Mouse (Mus musculus) adrenal gland (tissue): Measurements from ENCODE around the gene Cdkal1.

Experiments
- intact Hi-C: fragments of 180-260 bp; cut with DNase I; formaldehyde crosslinking; loops from one replicate; pipeline ENCODE4 v1.15.1; 2025

The Cdkal1 gene

GRCm38 (mm10) chr13:29819147-29819546 is 36.3 kb downstream of the Cdkal1 start:
- intact Hi-C loops: no loop called here

- intact Hi-C loops: no loop called here
Measured at GRCm38 (mm10) chr13:29818314-29818713, 37.2 kb downstream of the Cdkal1 start.

GRCm38 (mm10) chr13:29810780-29811179 is 44.7 kb downstream of the Cdkal1 start:
- intact Hi-C loops: no loop called here

- intact Hi-C loops: no loop called here
Measured at GRCm38 (mm10) chr13:29808383-29808782, 47.1 kb downstream of the Cdkal1 start.

GRCm38 (mm10) chr13:29807930-29808329 is 47.5 kb downstream of the Cdkal1 start:
- intact Hi-C loops: no loop called here

GRCm38 (mm10) chr13:29806871-29807270 is 48.6 kb downstream of the Cdkal1 start:
- intact Hi-C loops: no loop called here

- intact Hi-C loops: no loop called here
Measured at GRCm38 (mm10) chr13:29805296-29805695, 50.2 kb downstream of the Cdkal1 start.

GRCm38 (mm10) chr13:29804034-29804433 is 51.4 kb downstream of the Cdkal1 start:
- intact Hi-C loops: no loop called here

GRCm38 (mm10) chr13:29802699-29803098 is 52.8 kb downstream of the Cdkal1 start:
- intact Hi-C loops: no loop called here

- intact Hi-C loops: no loop called here
Measured at GRCm38 (mm10) chr13:29800078-29800477, 55.4 kb downstream of the Cdkal1 start.

- intact Hi-C loops: no loop called here
Measured at GRCm38 (mm10) chr13:29792112-29792511, 63.4 kb downstream of the Cdkal1 start.

- intact Hi-C loops: no loop called here
Measured at GRCm38 (mm10) chr13:29791439-29791838, 64.0 kb downstream of the Cdkal1 start.

GRCm38 (mm10) chr13:29786984-29787383 is 68.5 kb downstream of the Cdkal1 start:
- intact Hi-C loops: no loop called here

- intact Hi-C loops: no loop called here
Measured at GRCm38 (mm10) chr13:29784894-29785293, 70.6 kb downstream of the Cdkal1 start.

- intact Hi-C loops: no loop called here
Measured at GRCm38 (mm10) chr13:29781332-29781731, 74.1 kb downstream of the Cdkal1 start.

GRCm38 (mm10) chr13:29780713-29781112 is 74.8 kb downstream of the Cdkal1 start:
- intact Hi-C loops: no loop called here

- intact Hi-C loops: no loop called here
Measured at GRCm38 (mm10) chr13:29779519-29779918, 76.0 kb downstream of the Cdkal1 start.

- intact Hi-C loops: no loop called here
Measured at GRCm38 (mm10) chr13:29779116-29779515, 76.4 kb downstream of the Cdkal1 start.

- intact Hi-C loops: no loop called here
Measured at GRCm38 (mm10) chr13:29778124-29778523, 77.3 kb downstream of the Cdkal1 start.

- intact Hi-C loops: no loop called here
Measured at GRCm38 (mm10) chr13:29777225-29777624, 78.2 kb downstream of the Cdkal1 start.

GRCm38 (mm10) chr13:29775603-29776230 is 79.8 kb downstream of the Cdkal1 start:
- intact Hi-C loops: no loop called here

- intact Hi-C loops: no loop called here
Measured at GRCm38 (mm10) chr13:29773563-29773962, 81.9 kb downstream of the Cdkal1 start.

GRCm38 (mm10) chr13:29772970-29773369 is 82.5 kb downstream of the Cdkal1 start:
- intact Hi-C loops: no loop called here
